Mouse (Mus musculus): ENCODE measurements around the gene Nudt3.

- TF ChIP-seq CTCF (IDR thresholded peaks at IDR 0.05; ENCODE audit: low read depth) (peak; percentile 92), EP300 (IDR thresholded peaks at IDR 0.05; ENCODE audit: low read depth) (no peak)
Measured at GRCm38 (mm10) chr17:27629249-27630020, 6.1 kb upstream of the Nudt3 start.
